23 mouse cellular contexts compared by ENCODE assay signal in genomic region chr5:91669235-91669634, GRCm38 (mm10).
"Had no signal": no experiment of that assay in that cellular context is flagged by ENCODE, and none has a peak within 500 bp of the region (broad histone marks: within the 10 kb centered on the region; RNA-seq: fewer than 3 reads in every experiment).

No protein-coding gene starts in this region.

- ATAC-seq: liver, embryonic 12.5 days; midbrain, embryonic 13.5 days; midbrain, embryonic 16.5 days had no signal

- H3K9me3 ChIP-seq: limb, embryonic 10.5 days; limb, embryonic 13.5 days; liver, embryonic 12.5 days; liver, embryonic 15.5 days; lung, embryonic 15.5 days; midbrain, embryonic 10.5 days; midbrain, embryonic 13.5 days; neural tube, embryonic 13.5 days; stomach, embryonic 15.5 days had no signal

- H3K27ac ChIP-seq: limb, embryonic 10.5 days; limb, embryonic 13.5 days; liver, embryonic 12.5 days; liver, embryonic 15.5 days; lung, embryonic 15.5 days; midbrain, embryonic 10.5 days; midbrain, embryonic 13.5 days; neural tube, embryonic 13.5 days; stomach, embryonic 15.5 days had no signal

- H3K4me1 ChIP-seq: limb, embryonic 10.5 days; limb, embryonic 13.5 days; liver, embryonic 12.5 days; liver, embryonic 15.5 days; lung, embryonic 15.5 days; neural tube, embryonic 13.5 days; stomach, embryonic 15.5 days had no signal

- H3K4me2 ChIP-seq: limb, embryonic 13.5 days; liver, embryonic 12.5 days; liver, embryonic 15.5 days; lung, embryonic 15.5 days; midbrain, embryonic 13.5 days; neural tube, embryonic 13.5 days; stomach, embryonic 15.5 days had no signal

- H3K27me3 ChIP-seq: limb, embryonic 13.5 days; liver, embryonic 12.5 days; liver, embryonic 15.5 days; lung, embryonic 15.5 days; megakaryocyte, embryonic 14.5 days; midbrain, embryonic 13.5 days; neural tube, embryonic 13.5 days; stomach, embryonic 15.5 days had no signal

- H3K36me3 ChIP-seq: limb, embryonic 10.5 days; limb, embryonic 13.5 days; liver, embryonic 12.5 days; liver, embryonic 15.5 days; lung, embryonic 15.5 days; midbrain, embryonic 10.5 days; midbrain, embryonic 13.5 days; neural tube, embryonic 13.5 days; stomach, embryonic 15.5 days had no signal

- H3K9ac ChIP-seq: limb, embryonic 13.5 days; liver, embryonic 12.5 days; liver, embryonic 15.5 days; lung, embryonic 15.5 days; midbrain, embryonic 13.5 days; neural tube, embryonic 13.5 days; stomach, embryonic 15.5 days had no signal

- H3K4me3 ChIP-seq: limb, embryonic 10.5 days; limb, embryonic 13.5 days; liver, embryonic 12.5 days; liver, embryonic 15.5 days; lung, embryonic 15.5 days; megakaryocyte, embryonic 14.5 days; midbrain, embryonic 10.5 days; midbrain, embryonic 13.5 days; myocyte; neural tube, embryonic 13.5 days; stomach, embryonic 15.5 days had no signal

- DNase-seq: kidney, adult 9 months; kidney, postnatal 14 days; kidney, postnatal 4 days; liver; lung, adult 18-20 months; lung, postnatal 10 days; lung, postnatal 36 days; right cerebral cortex, adult 18-20 months; right cerebral cortex, postnatal 14 days; right cerebral cortex, postnatal 4 days; thymus, postnatal 25 days had no signal
